Mouse (Mus musculus): ENCODE measurements at regions not wholly inside any gene's neighbourhood (a gene's known extent, or its start where the extent isn't known, plus 50 kb on each side); places are given as distances from the start of the nearest gene placed in this dataset.
A peak's percentile ranks its signal among the peaks of the same experiment; 100 is the strongest.

DNA sequence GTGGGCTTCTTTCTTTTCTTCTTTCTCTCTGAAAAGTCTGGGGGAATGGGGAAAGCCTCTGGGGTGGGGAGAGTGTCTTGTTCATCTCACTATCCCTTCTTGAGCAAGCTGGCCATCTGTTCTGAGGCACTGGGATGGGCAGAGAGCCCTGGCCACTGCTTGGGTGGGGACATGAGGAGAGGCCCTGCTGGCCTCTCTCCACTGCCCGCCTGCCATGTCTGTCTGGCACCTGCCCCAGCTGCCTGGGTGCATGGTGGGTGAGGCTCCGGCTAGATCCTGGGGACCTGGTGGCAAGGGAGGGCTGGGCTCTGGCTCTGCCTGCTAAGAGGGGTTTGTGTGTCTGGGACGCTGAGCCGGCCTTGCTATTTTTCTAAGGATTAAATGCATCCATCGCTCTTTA lies 70.3 kb downstream of the Uncx start:
- H3K4me1 ChIP-seq (ENCODE audit: control insufficient read depth, insufficient read depth, low read length): no peaks in the 10 kb centered on the region
- H3K9me3 ChIP-seq (replicated peaks; ENCODE audit: control insufficient read depth, low read length): no peaks in the 10 kb centered on the region
- H3K36me3 ChIP-seq (ENCODE audit: control insufficient read depth, insufficient read depth, low read length): no peaks in the 10 kb centered on the region
- 66% methylated on average over 5 of the region's 5 CpGs for WGBS
- no peak overlapping the region for H3K9ac ChIP-seq (ENCODE audit: low read length)
- H3K4me2 ChIP-seq (ENCODE audit: low read depth, low read length): no peak overlapping the region
- no peak overlapping the region for H3K4me3 ChIP-seq (replicated peaks; ENCODE audit: low read length)
- H3K27ac ChIP-seq (ENCODE audit: low read length): no peak overlapping the region
- no peak for ATAC-seq (ENCODE audit: insufficient read depth, low FRiP score)
- peaks cover 2% of the 10 kb centered on the region; the same call in 1 of the 2 replicates for H3K27me3 ChIP-seq (ENCODE audit: control insufficient read depth, insufficient read depth, low read length)

DNA sequence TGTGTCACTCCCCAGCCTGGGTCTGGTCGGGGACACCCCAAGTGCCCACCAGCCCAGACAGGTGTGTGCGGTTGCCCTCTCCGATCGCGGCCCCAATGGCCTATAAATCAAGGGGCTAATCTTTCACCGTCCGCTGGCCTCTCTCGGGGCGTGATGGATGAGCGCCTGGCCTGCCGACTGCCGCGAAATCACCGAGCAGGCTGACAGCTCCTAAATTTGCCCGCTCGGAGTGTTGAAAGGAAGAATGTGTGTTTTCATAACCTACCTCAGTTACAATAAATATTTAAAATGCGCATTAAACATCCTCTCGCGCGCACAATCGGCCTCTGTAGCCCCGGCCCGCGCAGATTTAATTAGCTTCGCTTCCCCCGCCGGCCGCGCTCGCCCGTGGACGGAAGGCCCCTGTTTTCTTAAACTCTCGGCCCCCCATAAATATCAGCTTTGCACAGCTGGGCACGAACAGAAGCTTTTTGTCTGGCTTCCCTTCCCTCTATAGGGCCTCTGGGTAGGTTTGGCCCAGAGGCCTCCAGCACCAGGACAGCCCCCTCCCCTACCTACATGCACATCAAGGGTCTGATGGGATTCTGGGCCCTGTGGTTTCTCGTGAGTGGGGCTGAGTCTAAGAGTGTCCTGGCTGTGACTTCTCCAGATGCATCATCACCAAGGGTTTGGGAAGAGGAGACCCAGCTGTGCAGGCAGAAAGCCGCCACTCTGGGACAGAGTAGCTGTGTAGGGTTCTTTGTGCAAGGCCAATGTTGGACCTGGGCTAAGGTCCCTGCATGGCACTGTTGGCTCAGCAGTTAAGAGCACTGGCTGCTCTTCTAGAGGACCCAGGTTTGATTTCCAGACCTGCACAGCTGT lies 76.2 kb downstream of the Uncx start:
- Histone ChIP-seq H3K4me1 (ENCODE audit: control insufficient read depth, insufficient read depth, low read length) (peaks cover 9% of the 10 kb centered on the region), H3K27me3 (ENCODE audit: control insufficient read depth, insufficient read depth, low read length) (peaks cover 11% of the 10 kb centered on the region; the same call in 1 of the 2 replicates), H3K36me3 (ENCODE audit: control insufficient read depth, insufficient read depth, low read length) (no peaks in the 10 kb centered on the region), H3K4me2 (ENCODE audit: low read depth, low read length) (peak overlapping the region; percentile 14), H3K27ac (ENCODE audit: low read length) (no peak overlapping the region), H3K9ac (ENCODE audit: low read length) (peak overlapping the region; percentile 7; the same call in 1 of the 2 replicates), H3K4me3 (replicated peaks; ENCODE audit: low read length) (no peak overlapping the region), H3K9me3 (replicated peaks; ENCODE audit: control insufficient read depth, low read length) (no peaks in the 10 kb centered on the region)
- 12% methylated on average over 36 of the region's 36 CpGs for WGBS
- peak; percentile 24 for ATAC-seq (ENCODE audit: insufficient read depth, low FRiP score)

- no peak overlapping the region for H3K27ac ChIP-seq (ENCODE audit: low read length)
- no peak overlapping the region for H3K9ac ChIP-seq (ENCODE audit: low read length)
- H3K27me3 ChIP-seq (ENCODE audit: control insufficient read depth, insufficient read depth, low read length): no peaks in the 10 kb centered on the region
- 0 out of 2 replicates have a peak, but pooled peaks cover 3% of the 10 kb centered on the region for H3K9me3 ChIP-seq (replicated peaks; ENCODE audit: control insufficient read depth, low read length)
- WGBS: 74% methylated on average over 22 of the region's 22 CpGs
- H3K4me3 ChIP-seq (replicated peaks; ENCODE audit: low read length): no peak overlapping the region
- H3K4me2 ChIP-seq (ENCODE audit: low read depth, low read length): no peak overlapping the region
- no peaks in the 10 kb centered on the region for H3K4me1 ChIP-seq (ENCODE audit: control insufficient read depth, insufficient read depth, low read length)
- ATAC-seq (ENCODE audit: insufficient read depth, low FRiP score): no peak
- H3K36me3 ChIP-seq (ENCODE audit: control insufficient read depth, insufficient read depth, low read length): no peaks in the 10 kb centered on the region
These were observed 82.7 kb downstream of the Uncx start for GRCm38 (mm10) chr5:139625871-139626460.

DNA sequence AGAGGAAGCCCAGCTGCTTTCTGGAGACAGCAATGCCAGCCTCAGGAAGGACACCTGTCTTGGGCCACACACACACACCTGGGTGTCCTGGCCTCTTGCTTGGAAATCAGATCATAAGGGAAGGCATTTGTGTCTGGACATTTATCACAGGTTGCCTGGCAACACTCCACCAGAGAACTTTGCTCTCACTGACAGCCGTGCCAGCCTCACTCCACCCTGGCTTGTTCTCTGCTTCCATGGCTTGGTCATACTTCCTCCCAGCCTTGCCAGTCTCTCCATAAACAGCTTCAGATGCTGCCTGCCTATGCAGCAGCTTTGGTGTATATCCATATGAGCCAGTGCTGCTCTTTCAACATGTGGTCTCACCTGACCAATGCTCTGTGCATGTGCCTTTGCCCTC lies 84.3 kb downstream of the Uncx start:
- Histone ChIP-seq H3K27me3 (ENCODE audit: control insufficient read depth, insufficient read depth, low read length) (no peaks in the 10 kb centered on the region), H3K27ac (ENCODE audit: low read length) (no peak overlapping the region), H3K36me3 (ENCODE audit: control insufficient read depth, insufficient read depth, low read length) (no peaks in the 10 kb centered on the region), H3K4me2 (ENCODE audit: low read depth, low read length) (no peak overlapping the region), H3K9ac (ENCODE audit: low read length) (no peak overlapping the region), H3K4me1 (ENCODE audit: control insufficient read depth, insufficient read depth, low read length) (no peaks in the 10 kb centered on the region), H3K4me3 (replicated peaks; ENCODE audit: low read length) (no peak overlapping the region), H3K9me3 (replicated peaks; ENCODE audit: control insufficient read depth, low read length) (0 out of 2 replicates have a peak, but pooled peaks cover 3% of the 10 kb centered on the region)
- WGBS: 50% methylated on average over 1 of the region's 1 CpGs
- no peak for ATAC-seq (ENCODE audit: insufficient read depth, low FRiP score)

DNA sequence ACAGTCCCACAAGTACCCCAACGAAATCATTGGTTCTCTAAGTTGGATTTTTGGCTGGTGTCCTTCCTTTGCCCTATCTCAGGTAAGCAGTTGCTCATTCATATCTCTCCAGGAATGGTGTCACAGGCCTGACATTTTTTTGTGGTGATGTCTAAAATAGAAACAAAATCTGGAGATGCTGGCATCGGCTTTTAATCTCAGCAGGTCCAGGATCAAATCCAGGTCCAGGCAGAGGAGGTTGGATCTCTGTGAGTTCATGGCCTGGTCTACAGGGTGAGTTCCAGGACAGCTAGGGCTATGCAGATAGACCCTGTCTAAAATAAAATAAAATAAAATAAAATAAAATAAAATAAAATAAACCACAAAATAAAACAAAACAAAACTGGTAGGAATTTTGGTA lies 93.7 kb downstream of the Uncx start:
- ATAC-seq (ENCODE audit: insufficient read depth, low FRiP score): no peak
- Histone ChIP-seq H3K36me3 (ENCODE audit: control insufficient read depth, insufficient read depth, low read length) (no peaks in the 10 kb centered on the region), H3K27ac (ENCODE audit: low read length) (no peak overlapping the region), H3K27me3 (ENCODE audit: control insufficient read depth, insufficient read depth, low read length) (no peaks in the 10 kb centered on the region), H3K4me3 (replicated peaks; ENCODE audit: low read length) (no peak overlapping the region), H3K9me3 (replicated peaks; ENCODE audit: control insufficient read depth, low read length) (no peaks in the 10 kb centered on the region), H3K4me2 (ENCODE audit: low read depth, low read length) (no peak overlapping the region), H3K4me1 (ENCODE audit: control insufficient read depth, insufficient read depth, low read length) (no peaks in the 10 kb centered on the region), H3K9ac (ENCODE audit: low read length) (no peak overlapping the region)
- WGBS: 92% methylated on average over 2 of the region's 2 CpGs

GRCm38 (mm10) chr5:139640652-139641612 lies 95.2 kb downstream of the Micall2 start:
- no peak for ATAC-seq (ENCODE audit: insufficient read depth, low FRiP score)
- no peak overlapping the region for H3K4me3 ChIP-seq (replicated peaks; ENCODE audit: low read length)
- no peaks in the 10 kb centered on the region for H3K9me3 ChIP-seq (replicated peaks; ENCODE audit: control insufficient read depth, low read length)
- H3K36me3 ChIP-seq (ENCODE audit: control insufficient read depth, insufficient read depth, low read length): no peaks in the 10 kb centered on the region
- H3K9ac ChIP-seq (ENCODE audit: low read length): no peak overlapping the region
- H3K4me2 ChIP-seq (ENCODE audit: low read depth, low read length): no peak overlapping the region
- H3K27ac ChIP-seq (ENCODE audit: low read length): no peak overlapping the region
- WGBS: 56% methylated on average over 16 of the region's 16 CpGs
- H3K4me1 ChIP-seq (ENCODE audit: control insufficient read depth, insufficient read depth, low read length): no peaks in the 10 kb centered on the region
- no peaks in the 10 kb centered on the region for H3K27me3 ChIP-seq (ENCODE audit: control insufficient read depth, insufficient read depth, low read length)

- Histone ChIP-seq H3K36me3 (ENCODE audit: control insufficient read depth, insufficient read depth, low read length) (no peaks in the 10 kb centered on the region), H3K4me3 (replicated peaks; ENCODE audit: low read length) (no peak overlapping the region), H3K27ac (ENCODE audit: low read length) (no peak overlapping the region), H3K4me1 (ENCODE audit: control insufficient read depth, insufficient read depth, low read length) (no peaks in the 10 kb centered on the region), H3K9ac (ENCODE audit: low read length) (no peak overlapping the region), H3K9me3 (replicated peaks; ENCODE audit: control insufficient read depth, low read length) (no peaks in the 10 kb centered on the region), H3K27me3 (ENCODE audit: control insufficient read depth, insufficient read depth, low read length) (no peaks in the 10 kb centered on the region), H3K4me2 (ENCODE audit: low read depth, low read length) (no peak overlapping the region)
- WGBS: 82% methylated on average over 6 of the region's 6 CpGs
- no peak for ATAC-seq (ENCODE audit: insufficient read depth, low FRiP score)
These were observed 91.3 kb downstream of the Micall2 start for GRCm38 (mm10) chr5:139644816-139645215.

DNA sequence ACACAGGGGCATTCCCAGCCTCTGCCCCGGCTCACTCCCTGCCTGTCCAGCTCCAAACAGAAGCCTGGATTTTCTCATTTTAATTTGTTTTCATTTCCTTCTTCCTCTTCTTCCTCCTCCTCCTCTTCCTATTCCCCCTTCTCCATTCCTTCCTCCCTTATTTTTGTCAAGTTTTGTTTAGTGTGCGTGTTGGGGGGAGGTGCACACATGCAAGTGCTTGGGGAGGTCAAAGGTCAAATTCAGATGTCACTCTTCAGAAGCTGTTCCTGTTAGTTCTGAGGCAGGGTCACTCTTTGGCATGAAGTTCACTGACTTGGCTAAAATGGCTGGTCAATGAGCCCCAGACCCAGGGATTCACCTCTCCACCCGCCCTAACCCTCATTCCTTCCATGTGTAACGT lies 85.1 kb downstream of the Micall2 start:
- WGBS: 35% methylated on average over 4 of the region's 4 CpGs
- Histone ChIP-seq H3K27me3 (ENCODE audit: control insufficient read depth, insufficient read depth, low read length) (no peaks in the 10 kb centered on the region), H3K4me1 (ENCODE audit: control insufficient read depth, insufficient read depth, low read length) (no peaks in the 10 kb centered on the region)

More for the DNA sequence above, 85.1 kb downstream of the Micall2 start:
- no peaks in the 10 kb centered on the region for H3K9me3 ChIP-seq (replicated peaks; ENCODE audit: control insufficient read depth, low read length)
- no peak overlapping the region for H3K4me2 ChIP-seq (ENCODE audit: low read depth, low read length)
- H3K9ac ChIP-seq (ENCODE audit: low read length): no peak overlapping the region
- no peak for ATAC-seq (ENCODE audit: insufficient read depth, low FRiP score)
- no peak overlapping the region for H3K4me3 ChIP-seq (replicated peaks; ENCODE audit: low read length)
- H3K36me3 ChIP-seq (ENCODE audit: control insufficient read depth, insufficient read depth, low read length): no peaks in the 10 kb centered on the region
- no peak overlapping the region for H3K27ac ChIP-seq (ENCODE audit: low read length)

Measured in stomach, embryonic 16.5 days (tissue).